Mouse (Mus musculus): ENCODE data around the gene Kit.

- no peak for TF ChIP-seq CTCF (IDR thresholded peaks at IDR 0.05; ENCODE audit: low read depth, low read length)
- TF ChIP-seq POLR2A (IDR thresholded peaks at IDR 0.05; ENCODE audit: borderline replicate concordance, low read depth, low read length): no peak
These were observed 37.0 kb upstream of the Kit start for GRCm38 (mm10) chr5:75537717-75538116.

Measured in bone marrow macrophage, adult 2 months (primary cell).